Mouse (Mus musculus) limb, embryonic 12.5 days (tissue): Measurements from ENCODE around the gene Fignl1. TPM values are rescaled to one million over a fixed set of nuclear protein-coding genes. Genes with fewer than 3 reads are reported as not detected.
A peak's percentile ranks its signal among the peaks of the same experiment; 100 is the strongest.

Source experiments
- ATAC-seq: fragments of 200-750 bp; cut with Nextera tagmentation; 2 replicates; pipeline ENCODE4 v1.8.0; 2017; ENCODE audit warnings: low read depth, moderate TSS enrichment; ENCODE audit not compliant: insufficient number of reproducible peaks, insufficient read depth, low FRiP score, low TSS enrichment
- H3K27ac ChIP-seq: fragments of 300-500 bp; sonication (generic); 2 replicates; pipeline ENCODE4 v1.5.1; 2016; ENCODE audit warnings: mild to moderate bottlenecking, moderate library complexity
- H3K27me3 ChIP-seq: fragments of 300-500 bp; sonication (generic); 2 replicates; pipeline ENCODE4 v1.6.1; 2016; ENCODE audit warnings: mild to moderate bottlenecking, moderate library complexity
- H3K36me3 ChIP-seq: fragments of 300-500 bp; sonication (generic); 2 replicates; pipeline ENCODE4 v1.6.1; 2016; ENCODE audit warnings: mild to moderate bottlenecking, moderate library complexity
- H3K4me1 ChIP-seq: fragments of 300-500 bp; sonication (generic); replicated peaks from 2 replicates; pipeline ENCODE4 v1.6.1; 2016
- H3K4me2 ChIP-seq: fragments of 300-500 bp; sonication (generic); 2 replicates; pipeline ENCODE4 v1.6.1; 2016; ENCODE audit warnings: mild to moderate bottlenecking, moderate library complexity
- H3K4me3 ChIP-seq: fragments of 300-500 bp; sonication (generic); replicated peaks from 2 replicates; pipeline ENCODE4 v1.5.1; 2016; ENCODE audit warnings: mild to moderate bottlenecking
- H3K9ac ChIP-seq: fragments of 300-500 bp; sonication (generic); replicated peaks from 2 replicates; pipeline ENCODE4 v1.6.1; 2016; ENCODE audit warnings: mild to moderate bottlenecking, moderate library complexity
- H3K9me3 ChIP-seq: fragments of 300-500 bp; sonication (generic); 2 replicates; pipeline ENCODE4 v1.6.1; 2016; ENCODE audit warnings: mild to moderate bottlenecking, moderate library complexity
- WGBS: fragments of 180-500 bp; shearing (Covaris S2); methylation state at CpG from one replicate; pipeline ENCODE4 v1.1.7; 2016; 5-methylcytosine and 5-hydroxymethylcytosine counted together
- polyA plus RNA-seq: library from polyadenylated mRNA; unstranded; fragments of >200 nt; fragmentation: Nextera tagmentation; extraction: Ambion mirVana; gene quantifications from 2 replicates; pipeline ENCODE4 v1.2.1, GENCODE M21; 2016

The Fignl1 gene
- polyA plus RNA-seq = 74.5 and 78.1 TPM in 2 replicates

- Histone ChIP-seq H3K9ac (peak within 1 kb of the TSS; percentile 85), H3K4me2 (peak within 1 kb of the TSS; percentile 70), H3K36me3 (peaks cover 19% of the 10 kb centered on the region), H3K27me3 (no peaks in the 10 kb centered on the region), H3K4me3 (peak within 1 kb of the TSS; percentile 65), H3K9me3 (no peaks in the 10 kb centered on the region), H3K27ac (peak within 1 kb of the TSS; percentile 99), H3K4me1 (peaks cover 17% of the 10 kb centered on the region)
- WGBS = under 1% methylated on average over 53 of the region's 53 CpGs
- peak; percentile 93 for ATAC-seq
Measured at GRCm38 (mm10) chr11:11808820-11809403, at the start of gene Fignl1. TSS of gene Fignl1 (minus strand) at chr11:11808962.

GRCm38 (mm10) chr11:11856959-11857358, 48.2 kb upstream of the Fignl1 start:
- ATAC-seq = no peak
- Histone ChIP-seq H3K4me1 (peaks cover 21% of the 10 kb centered on the region), H3K9me3 (0 out of 2 replicates have a peak, but pooled peaks cover 5% of the 10 kb centered on the region), H3K4me3 (no peak overlapping the region), H3K27me3 (no peaks in the 10 kb centered on the region), H3K9ac (no peak overlapping the region), H3K27ac (peak overlapping the region; percentile 93), H3K36me3 (no peaks in the 10 kb centered on the region), H3K4me2 (no peak overlapping the region)
- 97% methylated on average over 3 of the region's 3 CpGs for WGBS

- no peaks in the 10 kb centered on the region for H3K36me3 ChIP-seq
- H3K27ac ChIP-seq = peak overlapping the region; percentile 93
- ATAC-seq = no peak
- H3K4me3 ChIP-seq = no peak overlapping the region
- no peaks in the 10 kb centered on the region for H3K27me3 ChIP-seq
- WGBS = 35% methylated on average over 11 of the region's 11 CpGs
- H3K9me3 ChIP-seq = 0 out of 2 replicates have a peak, but pooled peaks cover 5% of the 10 kb centered on the region
- H3K9ac ChIP-seq = no peak overlapping the region
- H3K4me2 ChIP-seq = peak overlapping the region; percentile 8; the same call in 1 of the 2 replicates
- peaks cover 24% of the 10 kb centered on the region for H3K4me1 ChIP-seq
Measured at GRCm38 (mm10) chr11:11855685-11856131, 46.9 kb upstream of the Fignl1 start.

- H3K36me3 ChIP-seq = no peaks in the 10 kb centered on the region
- no peak overlapping the region for H3K9ac ChIP-seq
- H3K4me1 ChIP-seq = peaks cover 29% of the 10 kb centered on the region
- no peak overlapping the region for H3K4me3 ChIP-seq
- H3K4me2 ChIP-seq = peak overlapping the region; percentile 8; the same call in 1 of the 2 replicates
- WGBS = 9% methylated on average over 6 of the region's 6 CpGs
- H3K27ac ChIP-seq = peak overlapping the region; percentile 93
- H3K9me3 ChIP-seq = 0 out of 2 replicates have a peak, but pooled peaks cover 5% of the 10 kb centered on the region
- peak; percentile 86 for ATAC-seq
- H3K27me3 ChIP-seq = no peaks in the 10 kb centered on the region
Measured at GRCm38 (mm10) chr11:11855061-11855672, 46.4 kb upstream of the Fignl1 start.

GRCm38 (mm10) chr11:11853731-11854461, 45.1 kb upstream of the Fignl1 start:
- no peak overlapping the region for H3K9ac ChIP-seq
- ATAC-seq = no peak
- WGBS = 44% methylated on average over 4 of the region's 4 CpGs

GRCm38 (mm10) chr11:11851957-11852505, 43.3 kb upstream of the Fignl1 start:
- Histone ChIP-seq H3K4me1 (peaks cover 29% of the 10 kb centered on the region), H3K9me3 (0 out of 2 replicates have a peak, but pooled peaks cover 5% of the 10 kb centered on the region), H3K27ac (peak overlapping the region; percentile 81), H3K27me3 (no peaks in the 10 kb centered on the region), H3K4me2 (no peak overlapping the region), H3K9ac (no peak overlapping the region), H3K36me3 (no peaks in the 10 kb centered on the region), H3K4me3 (no peak overlapping the region)
- no peak for ATAC-seq
- WGBS = 75% methylated on average over 6 of the region's 6 CpGs

More at GRCm38 (mm10) chr11:11853731-11854461, 45.1 kb upstream of the Fignl1 start:
- H3K4me1 ChIP-seq = peaks cover 29% of the 10 kb centered on the region
- H3K27ac ChIP-seq = peak overlapping the region; percentile 93; the same call in 1 of the 2 replicates
- H3K36me3 ChIP-seq = no peaks in the 10 kb centered on the region
- no peak overlapping the region for H3K4me2 ChIP-seq
- H3K4me3 ChIP-seq = no peak overlapping the region
- H3K9me3 ChIP-seq = 0 out of 2 replicates have a peak, but pooled peaks cover 5% of the 10 kb centered on the region
- H3K27me3 ChIP-seq = no peaks in the 10 kb centered on the region

GRCm38 (mm10) chr11:11850476-11851267, 41.9 kb upstream of the Fignl1 start:
- H3K4me2 ChIP-seq = no peak overlapping the region
- no peaks in the 10 kb centered on the region for H3K9me3 ChIP-seq
- H3K4me1 ChIP-seq = peaks cover 22% of the 10 kb centered on the region
- H3K4me3 ChIP-seq = no peak overlapping the region
- ATAC-seq = no peak; the same call in 1 of the 2 replicates
- H3K36me3 ChIP-seq = no peaks in the 10 kb centered on the region
- peak overlapping the region; percentile 74 for H3K27ac ChIP-seq
- no peak overlapping the region for H3K9ac ChIP-seq
- 65% methylated on average over 6 of the region's 6 CpGs for WGBS
- no peaks in the 10 kb centered on the region for H3K27me3 ChIP-seq

- Histone ChIP-seq H3K36me3 (no peaks in the 10 kb centered on the region), H3K9ac (no peak overlapping the region), H3K27ac (0 out of 2 replicates have a peak overlapping the region, but pooled peaks have one; percentile 74), H3K4me2 (no peak overlapping the region), H3K4me3 (no peak overlapping the region), H3K4me1 (peaks cover 17% of the 10 kb centered on the region), H3K9me3 (no peaks in the 10 kb centered on the region), H3K27me3 (no peaks in the 10 kb centered on the region)
- ATAC-seq = no peak
- 71% methylated on average over 13 of the region's 13 CpGs for WGBS
Measured at GRCm38 (mm10) chr11:11849513-11850311, 41.0 kb upstream of the Fignl1 start.

GRCm38 (mm10) chr11:11848467-11848866, 39.7 kb upstream of the Fignl1 start:
- ATAC-seq = no peak
- no peaks in the 10 kb centered on the region for H3K9me3 ChIP-seq
- no peak overlapping the region for H3K9ac ChIP-seq
- no peak overlapping the region for H3K4me3 ChIP-seq
- no peak overlapping the region for H3K4me2 ChIP-seq
- no peak overlapping the region for H3K27ac ChIP-seq
- 91% methylated on average over 4 of the region's 4 CpGs for WGBS
- H3K4me1 ChIP-seq = peaks cover 19% of the 10 kb centered on the region
- no peaks in the 10 kb centered on the region for H3K36me3 ChIP-seq
- H3K27me3 ChIP-seq = no peaks in the 10 kb centered on the region

- Histone ChIP-seq H3K4me1 (peaks cover 11% of the 10 kb centered on the region), H3K9ac (no peak overlapping the region), H3K9me3 (no peaks in the 10 kb centered on the region), H3K27ac (peak overlapping the region; percentile 74), H3K36me3 (no peaks in the 10 kb centered on the region), H3K4me3 (no peak overlapping the region), H3K27me3 (no peaks in the 10 kb centered on the region), H3K4me2 (no peak overlapping the region)
- WGBS = 72% methylated on average over 8 of the region's 8 CpGs
- ATAC-seq = no peak
Measured at GRCm38 (mm10) chr11:11845044-11845443, 36.3 kb upstream of the Fignl1 start.
